26 mouse cellular contexts compared by ENCODE assay signal in genomic region chr5:89055656-89056055, GRCm38 (mm10).
A peak's percentile ranks its signal among the peaks of the same experiment; 100 is the strongest.
DNase-seq lines count a peak whose midpoint lies in the region; ATAC-seq and TF ChIP-seq lines count a peak whose summit lies in the region.
"Had no signal": no experiment of that assay in that cellular context is flagged by ENCODE, and none has a peak within 500 bp of the region (broad histone marks: within the 10 kb centered on the region; RNA-seq: fewer than 3 reads in every experiment).

No protein-coding gene starts in this region.

- intact Hi-C loops in heart, postnatal 25 days (cut with DNase I): no loop called here

- no peak for TF ChIP-seq CTCF in kidney, adult 2 months (conservative IDR thresholded peaks at IDR 0.05; ENCODE audit: insufficient read depth, insufficient read length, low read depth, low read length)

- H3K9ac ChIP-seq in forebrain, embryonic 16.5 days (replicated peaks; ENCODE audit: low read depth, low read length): no peak overlapping the region
- H3K9ac ChIP-seq: embryonic facial prominence, embryonic 12.5 days; heart, embryonic 15.5 days; hindbrain, embryonic 12.5 days; liver, embryonic 12.5 days; liver, postnatal 0 days; neural tube, embryonic 12.5 days had no signal

- DNase-seq in forebrain, embryonic 10.5 days (ENCODE audit: extremely low spot score, low spot score): no peak
- peak; percentile 98 for DNase-seq in brain, adult 2 months (ENCODE audit: low read depth, low spot score)
- DNase-seq in cerebellum, adult 11-12 months: peak; percentile 92
- peak; percentile 94 for DNase-seq in cerebellum, adult 9-11 months
- no peak for DNase-seq in heart, postnatal 25 days (ENCODE audit: low spot score)
- no peak for DNase-seq in kidney, adult 2 months
- no peak for DNase-seq in right cerebral cortex, postnatal 4 days
- DNase-seq: adrenal gland, postnatal 25 days; gastrocnemius, postnatal 14 days; heart, postnatal 36 days; kidney, postnatal 14 days; liver, postnatal 0 days; lung, postnatal 36 days; thymus, adult 2 months; thymus, postnatal 4 days had no signal

- no peaks in the 10 kb centered on the region for H3K9me3 ChIP-seq in forebrain, embryonic 16.5 days (ENCODE audit: control insufficient read depth, low read length)
- no peaks in the 10 kb centered on the region for H3K9me3 ChIP-seq in forebrain, embryonic 10.5 days
- H3K9me3 ChIP-seq: embryonic facial prominence, embryonic 12.5 days; heart, embryonic 10.5 days; heart, embryonic 15.5 days; hindbrain, embryonic 12.5 days; liver, embryonic 12.5 days; neural tube, embryonic 12.5 days had no signal

- no peaks in the 10 kb centered on the region for H3K27me3 ChIP-seq in forebrain, embryonic 16.5 days (replicated peaks; ENCODE audit: control insufficient read depth, insufficient read depth, low read length)
- H3K27me3 ChIP-seq in forebrain, embryonic 10.5 days (ENCODE audit: poor library complexity, severe bottlenecking): no peaks in the 10 kb centered on the region
- H3K27me3 ChIP-seq in kidney, adult 2 months (replicated peaks; ENCODE audit: control insufficient read depth, insufficient read depth, low read length): no peaks in the 10 kb centered on the region
- H3K27me3 ChIP-seq: embryonic facial prominence, embryonic 12.5 days; heart, embryonic 15.5 days; hindbrain, embryonic 12.5 days; liver, embryonic 12.5 days; neural tube, embryonic 12.5 days had no signal

- peak overlapping the region; percentile 77 for H3K27ac ChIP-seq in forebrain, embryonic 16.5 days (ENCODE audit: low read length)
- no peak overlapping the region for H3K27ac ChIP-seq in forebrain, embryonic 10.5 days
- H3K27ac ChIP-seq in kidney, adult 2 months (ENCODE audit: insufficient read depth, low read depth, low read length): no peak overlapping the region
- H3K27ac ChIP-seq: embryonic facial prominence, embryonic 12.5 days; heart, embryonic 10.5 days; heart, embryonic 15.5 days; hindbrain, embryonic 12.5 days; liver, embryonic 12.5 days; neural tube, embryonic 12.5 days had no signal

- peaks cover 17% of the 10 kb centered on the region for H3K4me1 ChIP-seq in forebrain, embryonic 16.5 days (replicated peaks; ENCODE audit: control insufficient read depth, insufficient read depth, low read length)
- H3K4me1 ChIP-seq in forebrain, embryonic 10.5 days: no peaks in the 10 kb centered on the region
- peaks cover 3% of the 10 kb centered on the region; the same call in 1 of the 2 replicates for H3K4me1 ChIP-seq in kidney, adult 2 months (ENCODE audit: control insufficient read depth, insufficient read depth, low read length)
- H3K4me1 ChIP-seq: embryonic facial prominence, embryonic 12.5 days; heart, embryonic 10.5 days; heart, embryonic 15.5 days; hindbrain, embryonic 12.5 days; liver, embryonic 12.5 days; neural tube, embryonic 12.5 days had no signal

- H3K36me3 ChIP-seq in forebrain, embryonic 16.5 days (ENCODE audit: control insufficient read depth, insufficient read depth): no peaks in the 10 kb centered on the region
- H3K36me3 ChIP-seq in forebrain, embryonic 10.5 days (replicated peaks): no peaks in the 10 kb centered on the region
- H3K36me3 ChIP-seq in kidney, adult 2 months (ENCODE audit: control insufficient read depth, insufficient read depth, low read length): peaks cover 2% of the 10 kb centered on the region; the same call in 1 of the 2 replicates
- H3K36me3 ChIP-seq: embryonic facial prominence, embryonic 12.5 days; heart, embryonic 10.5 days; heart, embryonic 15.5 days; hindbrain, embryonic 12.5 days; liver, embryonic 12.5 days; neural tube, embryonic 12.5 days had no signal

- H3K4me2 ChIP-seq in forebrain, embryonic 16.5 days (ENCODE audit: low read length): no peak overlapping the region
- H3K4me2 ChIP-seq: embryonic facial prominence, embryonic 12.5 days; heart, embryonic 15.5 days; hindbrain, embryonic 12.5 days; liver, embryonic 12.5 days; midbrain, embryonic 11.5 days; neural tube, embryonic 12.5 days had no signal

- WGBS in forebrain, embryonic 16.5 days: 62% methylated on average over 3 of the region's 3 CpGs
- WGBS in forebrain, embryonic 10.5 days: 92% methylated on average over 3 of the region's 3 CpGs
- 74% methylated on average over 3 of the region's 3 CpGs for WGBS in kidney, adult 2 months

- no peak overlapping the region for H3K4me3 ChIP-seq in forebrain, embryonic 16.5 days (replicated peaks; ENCODE audit: low read length)
- no peak overlapping the region for H3K4me3 ChIP-seq in forebrain, embryonic 10.5 days
- no peak overlapping the region for H3K4me3 ChIP-seq in kidney, adult 2 months (ENCODE audit: insufficient read depth, low read depth, low read length)
- H3K4me3 ChIP-seq: embryonic facial prominence, embryonic 12.5 days; heart, embryonic 10.5 days; heart, embryonic 15.5 days; hindbrain, embryonic 12.5 days; liver, embryonic 12.5 days; myocyte; neural tube, embryonic 12.5 days had no signal

- ATAC-seq in forebrain, embryonic 16.5 days: peak; percentile 37; the same call in 1 of the 2 replicates
- ATAC-seq: CD4-positive, CD25-positive, alpha-beta regulatory T cell, adult 4 months; intestine, postnatal 0 days; liver, embryonic 12.5 days; liver, postnatal 0 days had no signal

- TF ChIP-seq POLR2A in kidney, adult 2 months (IDR thresholded peaks at IDR 0.05; ENCODE audit: low read depth, low read length): no peak

Comparison
In these comparisons a context has a peak if more than half of its experiments do, and no peak if none do; other contexts are left out.
1. DNase-seq: peak in brain, adult 2 months (single experiment), cerebellum, adult 11-12 months (single experiment) and cerebellum, adult 9-11 months (single experiment); none in forebrain, embryonic 10.5 days (single experiment), heart, postnatal 25 days (single experiment), kidney, adult 2 months (single experiment) and right cerebral cortex, postnatal 4 days (single experiment).